Mouse (Mus musculus) intestine, embryonic 14.5 days (tissue): ENCODE measurements around the gene Arhgap45. TPM values are rescaled to one million over a fixed set of nuclear protein-coding genes. Genes with fewer than 3 reads are reported as not detected.

Experiments
- ATAC-seq: fragments of 200-750 bp; cut with Nextera tagmentation; replicated peaks from 2 replicates; pipeline ENCODE4 v1.8.0; 2017; ENCODE audit warnings: low read depth, moderate number of reproducible peaks, moderate TSS enrichment, moderate library complexity; ENCODE audit not compliant: low FRiP score, low TSS enrichment
- DNase-seq: peaks from one replicate; pipeline ENCODE4 v3.0.0-alpha.2; 2018; ENCODE audit warnings: low spot score
- H3K27ac ChIP-seq: fragments of 300-500 bp; sonication (generic); 2 replicates; pipeline ENCODE4 v1.5.1; 2014; ENCODE audit warnings: low read depth, mild to moderate bottlenecking, control low read depth
- H3K27me3 ChIP-seq: fragments of 300-500 bp; sonication (generic); replicated peaks from 2 replicates; pipeline ENCODE4 v1.6.1; 2014; ENCODE audit warnings: low read length, control low read depth; ENCODE audit not compliant: control insufficient read depth, insufficient read depth
- H3K36me3 ChIP-seq: fragments of 300-500 bp; sonication (generic); 2 replicates; pipeline ENCODE4 v1.6.1; 2014; ENCODE audit warnings: low read length, control low read depth; ENCODE audit not compliant: control insufficient read depth, insufficient read depth
- H3K4me1 ChIP-seq: fragments of 300-500 bp; sonication (generic); replicated peaks from 2 replicates; pipeline ENCODE4 v1.6.1; 2014; ENCODE audit warnings: low read length, control low read depth, mixed read lengths; ENCODE audit not compliant: control insufficient read depth, insufficient read depth
- H3K4me2 ChIP-seq: fragments of 300-500 bp; sonication (generic); 2 replicates; pipeline ENCODE4 v1.6.1; 2014; ENCODE audit warnings: low read length
- H3K4me3 ChIP-seq: fragments of 300-500 bp; sonication (generic); 2 replicates; pipeline ENCODE4 v1.5.1; 2014; ENCODE audit warnings: low read depth, low read length, control low read depth, mixed read lengths
- H3K9ac ChIP-seq: fragments of 300-500 bp; sonication (generic); 2 replicates; pipeline ENCODE4 v1.6.1; 2014; ENCODE audit warnings: mild to moderate bottlenecking, low read length
- H3K9me3 ChIP-seq: fragments of 300-500 bp; sonication (generic); 2 replicates; pipeline ENCODE4 v1.6.1; 2016; ENCODE audit warnings: low read length, control low read depth; ENCODE audit not compliant: control insufficient read depth
- WGBS: fragments of 180-500 bp; shearing (Covaris S2); extraction: QIAGEN DNeasy Blood & Tissue Kit; methylation state at CpG from one replicate; pipeline ENCODE4 v1.1.7; 2014; 5-methylcytosine and 5-hydroxymethylcytosine counted together
- polyA plus RNA-seq: library from polyadenylated mRNA; unstranded; fragments of >200 nt; fragmentation: Nextera tagmentation; extraction: Ambion mirVana; gene quantifications from 2 replicates; pipeline ENCODE4 v1.2.1, GENCODE M21; 2014

The Arhgap45 gene
- polyA plus RNA-seq, 1 experiment from 2014 or later = 6.8 TPM

- peak within 1 kb of the TSS; percentile 95 for H3K27ac ChIP-seq
- H3K36me3 ChIP-seq = peaks cover 10% of the 10 kb centered on the region
- peak; percentile 95 for DNase-seq
- peak within 1 kb of the TSS; percentile 87 for H3K9ac ChIP-seq
- WGBS = under 1% methylated on average over 48 of the region's 49 CpGs
- no peaks in the 10 kb centered on the region for H3K9me3 ChIP-seq
- H3K4me1 ChIP-seq = peaks cover 37% of the 10 kb centered on the region
- H3K4me2 ChIP-seq = peak within 1 kb of the TSS; percentile 74
- no peaks in the 10 kb centered on the region for H3K27me3 ChIP-seq
- H3K4me3 ChIP-seq = peak within 1 kb of the TSS; percentile 77
- peak; percentile 72 for ATAC-seq
Measured at GRCm38 (mm10) chr10:79984195-79984816, 32.1 kb upstream of the Arhgap45 start, which contains the start of gene Tmem259. Gene Tmem259 (minus strand): TSS chr10:79984330.

- WGBS = under 1% methylated on average over 22 of the region's 22 CpGs
- peak; percentile 89 for ATAC-seq
- no peaks in the 10 kb centered on the region for H3K9me3 ChIP-seq
- H3K4me1 ChIP-seq = peaks cover 42% of the 10 kb centered on the region
- H3K36me3 ChIP-seq = peaks cover 7% of the 10 kb centered on the region; the same call in 1 of the 2 replicates
- H3K4me3 ChIP-seq = peak overlapping the region; percentile 77
- H3K27me3 ChIP-seq = no peaks in the 10 kb centered on the region
- peak overlapping the region; percentile 95 for H3K27ac ChIP-seq
- peak overlapping the region; percentile 74 for H3K4me2 ChIP-seq
- H3K9ac ChIP-seq = peak overlapping the region; percentile 87
- peak; percentile 96 for DNase-seq
Measured at GRCm38 (mm10) chr10:79984871-79985270, 31.6 kb upstream of the Arhgap45 start.

GRCm38 (mm10) chr10:79985334-79986231 lies 30.9 kb upstream of the Arhgap45 start:
- peak overlapping the region; percentile 74 for H3K4me2 ChIP-seq
- no peaks in the 10 kb centered on the region for H3K27me3 ChIP-seq
- peak overlapping the region; percentile 77 for H3K4me3 ChIP-seq
- H3K27ac ChIP-seq = peak overlapping the region; percentile 95
- H3K36me3 ChIP-seq = peaks cover 7% of the 10 kb centered on the region; the same call in 1 of the 2 replicates
- DNase-seq (peak; percentile 86), ATAC-seq (no peak)
- H3K9me3 ChIP-seq = no peaks in the 10 kb centered on the region
- H3K9ac ChIP-seq = peak overlapping the region; percentile 58
- peaks cover 44% of the 10 kb centered on the region for H3K4me1 ChIP-seq
- 2% methylated on average over 35 of the region's 35 CpGs for whole genome bisulfite sequencing

- no peak for ATAC-seq
- 30% methylated on average over 6 of the region's 6 CpGs for WGBS
- Histone ChIP-seq H3K27me3 (no peaks in the 10 kb centered on the region), H3K4me2 (peak overlapping the region; percentile 74), H3K9ac (peak overlapping the region; percentile 58), H3K27ac (peak overlapping the region; percentile 95), H3K36me3 (peaks cover 6% of the 10 kb centered on the region), H3K4me1 (peaks cover 44% of the 10 kb centered on the region), H3K9me3 (0 out of 2 replicates have a peak, but pooled peaks cover 3% of the 10 kb centered on the region), H3K4me3 (peak overlapping the region; percentile 77)
- DNase-seq = no peak
Measured at GRCm38 (mm10) chr10:79986232-79986878, 30.1 kb upstream of the Arhgap45 start.

- Histone ChIP-seq H3K4me2 (peak overlapping the region; percentile 74), H3K9ac (0 out of 2 replicates have a peak overlapping the region, but pooled peaks have one; percentile 58), H3K4me1 (peaks cover 44% of the 10 kb centered on the region), H3K36me3 (peaks cover 10% of the 10 kb centered on the region), H3K4me3 (0 out of 2 replicates have a peak overlapping the region, but pooled peaks have one; percentile 8), H3K27ac (peak overlapping the region; percentile 95), H3K9me3 (peaks cover 6% of the 10 kb centered on the region; the same call in 1 of the 2 replicates), H3K27me3 (no peaks in the 10 kb centered on the region)
- ATAC-seq (no peak), DNase-seq (peak; percentile 97)
- 5% methylated on average over 11 of the region's 11 CpGs for WGBS
Measured at GRCm38 (mm10) chr10:79986963-79987362, 29.5 kb upstream of the Arhgap45 start.

- Histone ChIP-seq H3K36me3 (peaks cover 20% of the 10 kb centered on the region), H3K9me3 (peaks cover 6% of the 10 kb centered on the region; the same call in 1 of the 2 replicates), H3K4me2 (peak overlapping the region; percentile 74), H3K4me1 (peaks cover 39% of the 10 kb centered on the region), H3K27ac (peak overlapping the region; percentile 95), H3K9ac (peak overlapping the region; percentile 92), H3K4me3 (peak overlapping the region; percentile 84), H3K27me3 (no peaks in the 10 kb centered on the region)
- ATAC-seq (no peak), DNase-seq (peak; percentile 59)
- 9% methylated on average over 27 of the region's 27 CpGs for WGBS
Measured at GRCm38 (mm10) chr10:79987771-79988505, 28.5 kb upstream of the Arhgap45 start.

GRCm38 (mm10) chr10:79988506-79989271 lies 27.8 kb upstream of the Arhgap45 start, which contains the start of gene Cnn2:
Gene Cnn2 (plus strand): TSS chr10:79988584.
- WGBS = under 1% methylated on average over 58 of the region's 59 CpGs
- H3K9me3 ChIP-seq = peaks cover 6% of the 10 kb centered on the region; the same call in 1 of the 2 replicates
- H3K4me3 ChIP-seq = peak within 1 kb of the TSS; percentile 84
- H3K27me3 ChIP-seq = no peaks in the 10 kb centered on the region
- peaks cover 27% of the 10 kb centered on the region for H3K36me3 ChIP-seq
- peaks cover 33% of the 10 kb centered on the region for H3K4me1 ChIP-seq
- peak; percentile 86 for DNase-seq
- H3K4me2 ChIP-seq = peak within 1 kb of the TSS; percentile 74
- H3K27ac ChIP-seq = peak within 1 kb of the TSS; percentile 95
- ATAC-seq = peak; percentile 18; the same call in 1 of the 2 replicates
- H3K9ac ChIP-seq = peak within 1 kb of the TSS; percentile 92
